Mouse (Mus musculus): ENCODE measurements around the gene Fcgr1. TPM values are rescaled to one million over a fixed set of nuclear protein-coding genes. Genes with fewer than 3 reads are reported as not detected.
"Not testable (repeated sequence)": the region's sequence is repeated elsewhere in the genome, so short reads cannot be mapped to it uniquely, and the experiment has no call there.

The Fcgr1 gene
- polyA plus RNA-seq, 1 experiment from 2014 or later: 3.3 TPM

DNA sequence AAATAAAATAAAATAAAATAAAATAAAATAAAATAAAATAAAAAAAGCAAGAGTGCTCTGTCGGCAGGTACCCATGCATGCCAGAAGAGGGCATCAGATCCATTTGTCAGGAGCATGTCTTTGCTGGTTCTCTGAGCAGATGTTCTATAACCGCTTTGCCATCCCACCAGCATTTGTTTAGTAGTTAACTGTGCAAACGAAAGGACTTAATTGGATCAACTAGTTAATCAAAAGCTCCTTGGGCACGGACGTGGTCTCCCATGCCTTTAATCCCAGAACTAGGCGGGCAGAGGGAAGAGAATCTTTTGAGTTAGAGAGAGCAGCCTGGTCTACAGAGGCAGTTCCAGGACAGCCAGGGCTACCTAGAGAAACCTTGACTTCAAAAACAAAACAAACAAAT is 33.4 kb upstream of the Fcgr1 start:
- no peak overlapping the region for H3K4me3 ChIP-seq (ENCODE audit: low read depth, low read length)
- H3K4me1 ChIP-seq (ENCODE audit: insufficient read depth): no peaks in the 10 kb centered on the region
- peaks cover 62% of the 10 kb centered on the region for H3K27me3 ChIP-seq (ENCODE audit: insufficient read depth, low read length)
- ATAC-seq (ENCODE audit: insufficient read depth): no peak
- peak; percentile 67 for TF ChIP-seq CTCF (IDR thresholded peaks at IDR 0.05; ENCODE audit: low read depth)
- no peak overlapping the region for H3K9ac ChIP-seq
- peak overlapping the region; percentile 59 for H3K4me2 ChIP-seq
- H3K27ac ChIP-seq (ENCODE audit: low read depth): no peak overlapping the region
- no peaks in the 10 kb centered on the region for H3K36me3 ChIP-seq (ENCODE audit: insufficient read depth)
- WGBS: 5% methylated on average over 6 of the region's 6 CpGs
- H3K9me3 ChIP-seq (ENCODE audit: low read depth, low read length): no peaks in the 10 kb centered on the region
- DNase-seq: peak; percentile 72

DNA sequence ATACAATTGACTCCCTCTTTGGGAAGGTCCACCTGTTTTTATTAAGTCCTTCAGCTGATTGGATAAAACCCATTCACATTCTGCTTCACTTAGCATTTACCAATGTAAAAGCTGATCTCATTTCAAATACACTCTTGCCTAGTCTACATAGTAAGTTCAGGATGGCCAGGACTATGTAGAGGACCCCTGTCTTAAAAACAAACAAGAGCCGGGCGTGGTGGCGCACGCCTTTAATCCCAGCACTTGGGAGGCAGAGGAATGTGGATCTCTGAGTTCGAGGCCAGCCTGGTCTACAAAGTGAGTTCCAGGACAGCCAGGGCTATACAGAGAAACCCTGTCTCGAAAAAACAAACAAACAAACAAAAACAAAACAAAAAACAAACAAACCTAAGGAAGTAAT is 30.0 kb upstream of the Fcgr1 start:
- not testable (repeated sequence) for H3K27ac ChIP-seq (ENCODE audit: low read depth); ATAC-seq (ENCODE audit: insufficient read depth); H3K4me2 ChIP-seq; H3K36me3 ChIP-seq (ENCODE audit: insufficient read depth); H3K9ac ChIP-seq; DNase-seq; H3K4me3 ChIP-seq (ENCODE audit: low read depth, low read length); H3K9me3 ChIP-seq (ENCODE audit: low read depth, low read length); H3K4me1 ChIP-seq (ENCODE audit: insufficient read depth)
- WGBS: 51% methylated on average over 6 of the region's 6 CpGs
- peaks cover 35% of the 10 kb centered on the region for H3K27me3 ChIP-seq (ENCODE audit: insufficient read depth, low read length)

DNA sequence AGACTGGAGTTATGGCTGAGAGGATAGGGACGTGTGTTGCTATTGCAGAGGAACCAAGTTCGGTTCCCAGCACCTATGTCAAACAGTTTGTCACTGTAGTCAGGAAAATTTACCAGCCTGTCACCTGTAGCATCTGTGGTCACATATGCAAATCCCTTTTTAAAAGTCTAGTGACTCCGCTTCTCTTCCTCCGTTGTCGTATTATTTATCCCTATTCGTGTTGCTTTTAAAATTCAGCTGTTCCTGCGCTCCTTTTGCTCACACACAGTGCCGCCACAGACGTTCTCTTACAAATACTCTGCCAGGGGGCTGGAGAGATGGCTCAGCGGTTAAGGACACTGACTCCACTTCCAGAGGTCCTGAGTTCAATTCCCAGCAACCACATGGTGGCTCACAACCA is 28.8 kb upstream of the Fcgr1 start:
- WGBS: 22% methylated on average over 10 of the region's 10 CpGs
- no peaks in the 10 kb centered on the region for H3K4me1 ChIP-seq (ENCODE audit: insufficient read depth)
- no peak overlapping the region for H3K9ac ChIP-seq
- DNase-seq (no peak), ATAC-seq (ENCODE audit: insufficient read depth) (no peak)
- H3K27ac ChIP-seq (ENCODE audit: low read depth): no peak overlapping the region
- H3K27me3 ChIP-seq (ENCODE audit: insufficient read depth, low read length): peaks cover 30% of the 10 kb centered on the region
- no peak overlapping the region for H3K4me3 ChIP-seq (ENCODE audit: low read depth, low read length)
- no peak overlapping the region for H3K4me2 ChIP-seq
- no peak for TF ChIP-seq CTCF (IDR thresholded peaks at IDR 0.05; ENCODE audit: low read depth)
- H3K9me3 ChIP-seq (ENCODE audit: low read depth, low read length): no peaks in the 10 kb centered on the region
- no peaks in the 10 kb centered on the region for H3K36me3 ChIP-seq (ENCODE audit: insufficient read depth)

DNA sequence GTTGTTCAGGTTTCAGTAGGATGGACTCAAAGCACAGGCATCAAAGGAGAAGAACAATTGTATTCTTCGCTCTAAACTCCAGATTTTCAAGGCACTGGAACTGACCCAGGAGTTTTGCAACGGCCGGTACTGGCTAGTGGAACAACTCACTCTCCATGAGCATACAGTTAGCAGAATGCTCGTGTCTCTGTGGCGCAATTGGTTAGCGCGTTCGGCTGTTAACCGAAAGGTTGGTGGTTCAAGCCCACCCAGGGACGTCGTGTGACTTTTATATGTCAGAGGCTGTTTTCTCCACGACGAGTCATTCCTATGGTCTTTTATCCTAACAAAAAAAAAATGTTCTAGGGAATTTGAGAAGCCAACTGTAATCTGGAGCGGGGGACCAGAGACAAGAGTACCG is 28.1 kb upstream of the Fcgr1 start:
- 19% methylated on average over 15 of the region's 15 CpGs for WGBS
- peaks cover 28% of the 10 kb centered on the region for H3K27me3 ChIP-seq (ENCODE audit: insufficient read depth, low read length)

DNA sequence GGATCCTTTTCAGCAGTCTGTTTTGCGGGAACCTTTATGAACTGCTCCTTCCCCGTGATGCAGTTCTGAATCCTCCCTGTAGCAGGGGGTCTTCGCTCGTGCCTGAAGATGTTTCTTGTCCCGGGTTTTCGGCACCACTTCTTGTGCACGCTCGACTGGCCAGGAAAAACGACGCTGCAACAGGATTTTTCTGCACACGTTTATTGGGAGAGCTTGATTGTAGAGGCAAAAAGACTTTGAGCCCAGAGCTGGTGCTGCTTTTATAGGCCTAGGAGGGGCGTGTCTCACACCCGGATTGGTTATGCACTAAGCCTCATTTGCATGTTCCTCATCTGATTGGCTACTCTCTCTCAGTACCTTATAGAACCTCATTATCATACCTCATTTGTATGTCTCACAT is 26.2 kb upstream of the Fcgr1 start:
- ATAC-seq (ENCODE audit: insufficient read depth); H3K9me3 ChIP-seq (ENCODE audit: low read depth, low read length): not testable (repeated sequence)

More for the DNA sequence above, 28.1 kb upstream of the Fcgr1 start:
- Histone ChIP-seq H3K9me3 (ENCODE audit: low read depth, low read length) (no peaks in the 10 kb centered on the region), H3K4me3 (ENCODE audit: low read depth, low read length) (no peak overlapping the region), H3K4me2 (no peak overlapping the region), H3K4me1 (ENCODE audit: insufficient read depth) (no peaks in the 10 kb centered on the region), H3K27ac (ENCODE audit: low read depth) (no peak overlapping the region), H3K36me3 (ENCODE audit: insufficient read depth) (no peaks in the 10 kb centered on the region), H3K9ac (no peak overlapping the region)
- ATAC-seq (ENCODE audit: insufficient read depth) (no peak), DNase-seq (peak; percentile 53)
- TF ChIP-seq CTCF (IDR thresholded peaks at IDR 0.05; ENCODE audit: low read depth): no peak

DNA sequence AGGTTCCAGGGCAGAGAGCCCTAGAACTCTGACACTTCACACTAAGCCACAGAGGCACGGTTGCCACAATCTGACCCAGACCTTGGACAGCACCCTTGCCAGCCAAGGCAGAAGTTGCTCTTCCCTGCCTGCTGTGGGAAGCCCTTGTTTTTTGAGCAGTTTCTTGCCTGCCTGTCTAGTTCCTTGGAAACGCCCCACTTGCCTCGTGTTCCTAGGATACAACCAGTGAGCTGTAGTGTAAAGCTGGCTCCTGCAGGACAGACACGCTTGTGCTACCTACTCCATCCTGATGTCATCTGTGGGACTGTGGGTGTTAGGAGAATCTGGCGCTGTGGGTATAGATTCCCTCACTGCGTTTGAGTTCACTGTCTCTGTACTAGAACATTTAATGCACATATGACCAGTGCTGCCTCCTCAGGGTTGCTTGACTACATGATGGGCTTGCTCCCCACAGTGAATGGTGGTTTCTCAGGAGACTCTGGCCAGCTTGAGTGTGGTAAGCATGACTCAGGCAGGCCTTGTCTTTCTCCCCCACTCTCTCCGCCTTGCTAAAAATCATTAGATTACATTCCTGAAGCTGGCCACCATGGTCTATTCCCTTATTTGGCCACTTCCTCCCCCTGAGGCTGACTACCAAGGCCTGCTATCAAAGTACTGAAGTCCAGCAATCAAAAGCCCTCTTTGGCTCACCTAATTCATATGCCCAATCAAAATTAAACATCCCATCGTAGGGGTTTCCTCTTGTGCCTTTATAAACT is 18.8 kb upstream of the Fcgr1 start:
- H3K4me1 ChIP-seq (ENCODE audit: insufficient read depth): no peaks in the 10 kb centered on the region
- H3K9me3 ChIP-seq (ENCODE audit: low read depth, low read length): no peaks in the 10 kb centered on the region
- H3K36me3 ChIP-seq (ENCODE audit: insufficient read depth): no peaks in the 10 kb centered on the region
- DNase-seq: peak; percentile 34
- no peak overlapping the region for H3K4me3 ChIP-seq (ENCODE audit: low read depth, low read length)
- H3K27me3 ChIP-seq (ENCODE audit: insufficient read depth, low read length): no peaks in the 10 kb centered on the region; the same call in 1 of the 2 replicates
- H3K4me2 ChIP-seq: no peak overlapping the region
- no peak for ATAC-seq (ENCODE audit: insufficient read depth)
- H3K9ac ChIP-seq: no peak overlapping the region
- H3K27ac ChIP-seq (ENCODE audit: low read depth): no peak overlapping the region
- TF ChIP-seq CTCF (IDR thresholded peaks at IDR 0.05; ENCODE audit: low read depth): no peak
- WGBS: 54% methylated on average over 8 of the region's 8 CpGs

More for the DNA sequence above, 26.2 kb upstream of the Fcgr1 start:
- not testable (repeated sequence) for H3K4me3 ChIP-seq (ENCODE audit: low read depth, low read length); H3K36me3 ChIP-seq (ENCODE audit: insufficient read depth); H3K27ac ChIP-seq (ENCODE audit: low read depth); DNase-seq; H3K9ac ChIP-seq; H3K4me2 ChIP-seq; H3K4me1 ChIP-seq (ENCODE audit: insufficient read depth)
- 93% methylated on average over 11 of the region's 13 CpGs for WGBS
- H3K27me3 ChIP-seq (ENCODE audit: insufficient read depth, low read length): peaks cover 12% of the 10 kb centered on the region; the same call in 1 of the 2 replicates

DNA sequence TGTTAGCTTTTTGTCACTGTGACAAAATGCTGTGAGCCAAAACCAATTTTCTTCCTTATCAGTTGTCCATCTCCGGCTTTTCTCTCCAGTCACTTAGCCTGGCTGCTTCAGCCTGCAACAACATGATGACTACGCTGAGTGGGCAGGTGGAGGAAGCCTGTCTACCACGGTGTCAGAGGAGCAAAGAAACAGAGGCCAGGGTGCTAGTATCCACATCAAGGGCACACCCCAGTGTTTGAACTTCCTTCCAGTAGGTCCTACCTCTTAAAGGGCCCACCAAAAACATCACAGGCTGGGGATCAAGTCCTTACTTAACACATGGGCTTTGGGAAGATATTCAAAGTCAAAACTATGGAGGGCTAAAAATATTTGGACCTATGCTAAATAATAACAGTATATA is 15.7 kb upstream of the Fcgr1 start:
- no peaks in the 10 kb centered on the region; the same call in 1 of the 2 replicates for H3K27me3 ChIP-seq (ENCODE audit: insufficient read depth, low read length)
- no peak overlapping the region for H3K27ac ChIP-seq (ENCODE audit: low read depth)
- no peaks in the 10 kb centered on the region for H3K36me3 ChIP-seq (ENCODE audit: insufficient read depth)
- no peak overlapping the region for H3K4me2 ChIP-seq
- no peak overlapping the region for H3K4me3 ChIP-seq (ENCODE audit: low read depth, low read length)
- DNase-seq: no peak
- no peaks in the 10 kb centered on the region for H3K4me1 ChIP-seq (ENCODE audit: insufficient read depth)
- 45% methylated on average over 3 of the region's 3 CpGs for WGBS
- TF ChIP-seq CTCF (IDR thresholded peaks at IDR 0.05; ENCODE audit: low read depth): no peak
- no peak for ATAC-seq (ENCODE audit: insufficient read depth)
- H3K9ac ChIP-seq: no peak overlapping the region
- H3K9me3 ChIP-seq (ENCODE audit: low read depth, low read length): no peaks in the 10 kb centered on the region

Measured in lung, embryonic 14.5 days (tissue).